Mouse (Mus musculus) MEL (cell line): ENCODE data around the gene Whamm. TPM values are rescaled to one million over a fixed set of nuclear protein-coding genes. Genes with fewer than 3 reads are reported as not detected.
A peak's percentile ranks its signal among the peaks of the same experiment; 100 is the strongest.

Source experiments
- DNase-seq: peaks from one replicate; pipeline ENCODE4 v3.0.0; 2011; ENCODE audit warnings: low read depth, low spot score
- H3K27ac ChIP-seq: 2 replicates; pipeline ENCODE4 v1.5.1; 2012; ENCODE audit warnings: low read depth, mild to moderate bottlenecking, control low read depth, low read length, moderate library complexity; ENCODE audit not compliant: control insufficient read depth
- H3K27me3 ChIP-seq, 2 experiments: fragments of 150-350 bp in 1 of 2; sonication (generic) in 1 of 2; 2 replicates each; pipeline ENCODE4 v1.6.1; 2012; ENCODE audit warnings: low read length in 2 of 2, mild to moderate bottlenecking in 2 of 2, improper control_type of control experiment in 1 of 2, moderate library complexity in 1 of 2; ENCODE audit not compliant: insufficient read depth in 2 of 2, control insufficient read depth in 1 of 2
- H3K36me3 ChIP-seq, 2 experiments: 2 replicates each; pipeline ENCODE4 v1.6.1; 2012 to 2014; ENCODE audit warnings: low read length in 2 of 2, improper control_type of control experiment in 1 of 2, inconsistent platforms in 1 of 2, mild to moderate bottlenecking in 1 of 2; ENCODE audit not compliant: insufficient read depth in 2 of 2, control insufficient read depth in 1 of 2
- H3K4me1 ChIP-seq, 2 experiments: fragments of 150-350 bp in 1 of 2; sonication (generic) in 1 of 2; 2 replicates each; pipeline ENCODE4 v1.6.1; 2012; ENCODE audit warnings: low read length in 2 of 2, improper control_type of control experiment in 1 of 2, mild to moderate bottlenecking in 1 of 2; ENCODE audit not compliant: insufficient read depth in 2 of 2, control insufficient read depth in 1 of 2
- H3K4me3 ChIP-seq, 2 experiments: fragments of 150-350 bp in 1 of 2; sonication (generic) in 1 of 2; 2 replicates each; pipeline ENCODE4 v1.5.1; 2012; ENCODE audit warnings: low read depth in 2 of 2, low read length in 2 of 2, mild to moderate bottlenecking in 2 of 2, moderate library complexity in 2 of 2, control low read depth in 1 of 2, improper control_type of control experiment in 1 of 2; ENCODE audit not compliant: control insufficient read depth in 1 of 2, insufficient read depth in 1 of 2
- H3K79me2 ChIP-seq: 2 replicates; pipeline ENCODE4 v1.6.1; 2012; ENCODE audit warnings: mild to moderate bottlenecking, low read length, moderate library complexity; ENCODE audit not compliant: control insufficient read depth, poor library complexity, insufficient read depth
- H3K9ac ChIP-seq: 2 replicates; pipeline ENCODE4 v1.6.1; 2012; ENCODE audit warnings: low read depth, mild to moderate bottlenecking, control low read depth, low read length, moderate library complexity; ENCODE audit not compliant: control insufficient read depth, poor library complexity, severe bottlenecking
- H3K9me3 ChIP-seq: fragments of 150-350 bp; sonication (generic); replicated peaks from 2 replicates; pipeline ENCODE4 v1.6.1; 2012; ENCODE audit warnings: mild to moderate bottlenecking, low read length, improper control_type of control experiment, moderate library complexity; ENCODE audit not compliant: insufficient read depth
- BHLHE40 ChIP-seq: IDR thresholded peaks from 2 replicates; pipeline ENCODE4 v1.6.1; 2012; ENCODE audit warnings: low read depth, mild to moderate bottlenecking, inconsistent platforms, low read length, improper control_type of control experiment, borderline replicate concordance
- CHD1 ChIP-seq: IDR thresholded peaks from 2 replicates; pipeline ENCODE4 v1.6.1; 2012; ENCODE audit warnings: low read depth, mild to moderate bottlenecking, inconsistent platforms, low read length, improper control_type of control experiment
- CHD2 ChIP-seq: IDR thresholded peaks from 2 replicates; pipeline ENCODE4 v1.6.1; 2011; ENCODE audit warnings: low read length, improper control_type of control experiment
- CTCF ChIP-seq, 3 experiments: IDR thresholded peaks in 2 of 3; conservative IDR thresholded peaks in 1 of 3; 2 replicates each; pipeline ENCODE4 v1.5.1; 2011 to 2012; ENCODE audit warnings: low read length in 3 of 3, low read depth in 2 of 3, mild to moderate bottlenecking in 2 of 3, improper control_type of control experiment in 1 of 3, inconsistent platforms in 1 of 3, mixed read lengths in 1 of 3, moderate library complexity in 1 of 3; ENCODE audit not compliant: control insufficient read depth in 1 of 3, insufficient read depth in 1 of 3, poor library complexity in 1 of 3, severe bottlenecking in 1 of 3
- EP300 ChIP-seq, 2 experiments: IDR thresholded peaks; 2 replicates each; pipeline ENCODE4 v1.6.1; 2011; ENCODE audit warnings: improper control_type of control experiment in 2 of 2, low read length in 2 of 2, low read depth in 1 of 2, mild to moderate bottlenecking in 1 of 2
- JUND ChIP-seq: IDR thresholded peaks from 2 replicates; pipeline ENCODE4 v1.6.1; 2011; ENCODE audit warnings: low read depth, mild to moderate bottlenecking, improper control_type of control experiment, low read length
- MAZ ChIP-seq: IDR thresholded peaks from 2 replicates; pipeline ENCODE4 v1.6.1; 2012; ENCODE audit warnings: low read depth, mild to moderate bottlenecking, inconsistent platforms, low read length, improper control_type of control experiment
- MEF2A ChIP-seq: IDR thresholded peaks from 2 replicates; pipeline ENCODE4 v1.6.1; 2014; ENCODE audit warnings: low read depth, mild to moderate bottlenecking, inconsistent platforms, low read length, improper control_type of control experiment; ENCODE audit not compliant: poor library complexity, insufficient replicate concordance, severe bottlenecking; ENCODE audit errors: extremely low read depth
- MXI1 ChIP-seq: IDR thresholded peaks from 2 replicates; pipeline ENCODE4 v1.6.1; 2011; ENCODE audit warnings: mild to moderate bottlenecking, low read depth, low read length, improper control_type of control experiment
- MYC ChIP-seq: IDR thresholded peaks from 2 replicates; pipeline ENCODE4 v1.6.1; 2011; ENCODE audit warnings: low read depth, mild to moderate bottlenecking, low read length, improper control_type of control experiment, moderate library complexity
- NRF1 ChIP-seq: IDR thresholded peaks from 2 replicates; pipeline ENCODE4 v1.6.1; 2014; ENCODE audit warnings: low read depth, mild to moderate bottlenecking, inconsistent platforms, low read length, improper control_type of control experiment, moderate library complexity; ENCODE audit not compliant: poor library complexity, insufficient read depth, severe bottlenecking
- POLR2A ChIP-seq, 2 experiments: IDR thresholded peaks; 2 replicates each; pipeline ENCODE4 v1.6.1; 2011 to 2012; ENCODE audit warnings: low read length in 2 of 2, mild to moderate bottlenecking in 2 of 2, control low read depth in 1 of 2, improper control_type of control experiment in 1 of 2, low read depth in 1 of 2, moderate library complexity in 1 of 2; ENCODE audit not compliant: control insufficient read depth in 1 of 2, insufficient read depth in 1 of 2, poor library complexity in 1 of 2
- POLR2AphosphoS2 ChIP-seq: IDR thresholded peaks from 2 replicates; pipeline ENCODE4 v1.6.1; 2011; ENCODE audit warnings: low read length, improper control_type of control experiment
- RAD21 ChIP-seq: IDR thresholded peaks from 2 replicates; pipeline ENCODE4 v1.6.1; 2011; ENCODE audit warnings: mild to moderate bottlenecking, low read depth, low read length, improper control_type of control experiment
- SMC3 ChIP-seq: IDR thresholded peaks from 2 replicates; pipeline ENCODE4 v1.6.1; 2011; ENCODE audit warnings: low read depth, low read length, improper control_type of control experiment
- TAL1 ChIP-seq: IDR thresholded peaks from 2 replicates; pipeline ENCODE4 v1.6.1; 2012; ENCODE audit warnings: mild to moderate bottlenecking, inconsistent platforms, low read length, moderate library complexity, mixed read lengths
- TBP ChIP-seq: IDR thresholded peaks from 2 replicates; pipeline ENCODE4 v1.8.0; 2011; ENCODE audit warnings: low read depth, low read length, improper control_type of control experiment
- TCF12 ChIP-seq: IDR thresholded peaks from 2 replicates; pipeline ENCODE4 v1.6.1; 2014; ENCODE audit warnings: low read depth, mild to moderate bottlenecking, inconsistent platforms, low read length, improper control_type of control experiment, moderate library complexity
- UBTF ChIP-seq: IDR thresholded peaks from 2 replicates; pipeline ENCODE4 v1.6.1; 2012; ENCODE audit warnings: low read depth, mild to moderate bottlenecking, inconsistent platforms, low read length, improper control_type of control experiment, moderate library complexity, borderline replicate concordance; ENCODE audit not compliant: insufficient read depth
- USF1 ChIP-seq: IDR thresholded peaks from 2 replicates; pipeline ENCODE4 v1.6.1; 2014; ENCODE audit warnings: low read depth, mild to moderate bottlenecking, inconsistent platforms, low read length, improper control_type of control experiment, moderate library complexity
- ZC3H11A ChIP-seq: IDR thresholded peaks from 2 replicates; pipeline ENCODE4 v1.6.1; 2012; ENCODE audit warnings: low read depth, mild to moderate bottlenecking, inconsistent platforms, low read length, improper control_type of control experiment
- ZMIZ1 ChIP-seq: IDR thresholded peaks from 2 replicates; pipeline ENCODE4 v1.6.1; 2012; ENCODE audit warnings: low read depth, mild to moderate bottlenecking, inconsistent platforms, low read length, improper control_type of control experiment, moderate library complexity
- polyA plus RNA-seq, 2 experiments: library from polyadenylated mRNA; stranded (reverse) in 1 of 2; unstranded in 1 of 2; fragments of >175 nt in 1 of 2; fragments of >200 nt in 1 of 2; gene quantifications; 2 replicates each; pipeline versions ENCODE4 v1.2.1 to v1.2.4; 2012; ENCODE audit warnings: low replicate concordance in 2 of 2, low read depth in 1 of 2; ENCODE audit not compliant: insufficient read length in 2 of 2, insufficient read depth in 1 of 2, missing spikeins in 1 of 2
- total RNA-seq: library from RNA; depleted of rRNA; stranded (reverse); fragments of 300-350 nt; gene quantifications from 2 replicates; pipeline ENCODE4 v1.2.3, GENCODE M21; 2012

Whamm gene
- total and polyA plus RNA-seq, 3 experiments, result 9.4 to 22.9 TPM; not detected in 1

DNA sequence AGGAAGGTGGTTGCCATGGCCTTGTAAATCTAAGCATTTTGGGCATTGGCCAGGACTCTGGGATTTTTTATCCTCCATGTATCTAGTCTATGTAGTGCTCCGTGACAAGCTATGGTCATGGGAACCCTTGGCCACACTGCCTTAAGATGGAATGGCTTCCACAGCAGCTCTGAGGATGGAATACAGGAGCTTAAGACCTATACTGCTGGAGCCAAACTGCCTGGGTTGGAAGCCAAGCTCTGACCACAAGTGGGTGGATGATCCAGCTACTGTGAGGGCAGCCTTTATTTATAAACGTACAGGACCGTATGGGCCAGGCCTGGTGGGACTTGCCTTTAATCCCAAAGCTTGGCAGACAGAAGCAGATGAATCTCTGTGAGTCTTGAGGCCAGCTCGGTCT, 34.6 kb upstream of the Whamm start:
- Histone ChIP-seq H3K9ac (no peak overlapping the region), H3K27ac (no peak overlapping the region), H3K27me3 (no peaks in the 10 kb centered on the region), H3K79me2 (no peaks in the 10 kb centered on the region), H3K4me1 (no peaks in the 10 kb centered on the region), H3K36me3 (no peaks in the 10 kb centered on the region), H3K4me3 (no peak overlapping the region), H3K9me3 (no peaks in the 10 kb centered on the region)
- no peak for DNase-seq
- TF ChIP-seq RAD21 (no peak), CTCF (IDR thresholded peaks at IDR 0.05 in 2 of 3, conservative IDR thresholded peaks at IDR 0.05 in 1 of 3; ENCODE audit: control insufficient read depth in 1 of 3, insufficient read depth in 1 of 3, low read depth in 2 of 3, low read length in 3 of 3, poor library complexity in 1 of 3, severe bottlenecking in 1 of 3) (no peak), SMC3 (no peak), JUND (no peak), NRF1 (no peak), POLR2AphosphoS2 (no peak), TAL1 (no peak), MYC (no peak), MAZ (no peak), ZMIZ1 (no peak), TCF12 (no peak), ZC3H11A (no peak), MXI1 (no peak), EP300 (IDR thresholded peaks at IDR 0.05; ENCODE audit: low read depth in 1 of 2, low read length in 2 of 2) (no peak), BHLHE40 (no peak), USF1 (no peak), MEF2A (no peak), POLR2A (IDR thresholded peaks at IDR 0.05; ENCODE audit: control insufficient read depth in 1 of 2, insufficient read depth in 1 of 2, low read depth in 1 of 2, low read length in 2 of 2, poor library complexity in 1 of 2) (no peak), CHD1 (no peak), UBTF (no peak)

DNA sequence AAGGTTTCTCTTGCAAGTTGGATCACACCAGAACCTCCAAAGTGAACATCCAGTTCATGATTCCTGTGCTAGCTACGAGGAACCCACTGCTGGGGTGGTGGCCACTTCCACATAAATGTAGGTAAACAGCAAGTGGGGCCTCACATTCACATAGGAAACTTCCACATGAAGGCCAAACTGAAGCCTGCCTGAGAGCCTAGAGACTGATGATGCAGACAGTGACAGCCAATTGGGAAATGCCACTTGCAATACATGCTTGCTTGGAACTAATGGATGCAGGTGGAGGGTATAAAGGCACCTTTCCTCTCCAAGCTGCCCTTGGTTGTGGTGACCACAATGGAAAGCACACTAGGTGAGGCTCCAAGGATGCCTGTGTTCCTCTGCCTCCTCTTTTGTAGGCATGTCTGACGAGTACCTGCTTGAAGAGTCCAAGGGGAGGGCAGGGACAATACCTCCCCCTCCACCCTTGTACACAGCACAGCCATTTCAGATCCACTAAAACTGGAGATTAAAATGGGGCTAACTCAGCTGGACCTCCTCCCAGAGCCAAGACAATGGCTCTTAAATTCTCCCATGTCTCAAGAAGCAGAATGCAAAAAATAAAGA, 32.9 kb upstream of the Whamm start:
- Histone ChIP-seq H3K9me3 (no peaks in the 10 kb centered on the region), H3K79me2 (no peaks in the 10 kb centered on the region), H3K4me1 (no peaks in the 10 kb centered on the region), H3K4me3 (no peak overlapping the region), H3K27ac (no peak overlapping the region), H3K9ac (no peak overlapping the region), H3K36me3 (no peaks in the 10 kb centered on the region), H3K27me3 (peaks cover 0 to 2% of the 10 kb centered on the region in 2 experiments; a peak in 1 of 4 replicates)
- DNase-seq, result peak; percentile 52
- TF ChIP-seq TBP (0 out of 2 replicates have a peak, but pooled peaks have one; percentile 49), CHD2 (peak; percentile 54; the same call in 1 of the 2 replicates), TAL1 (no peak)
